Mouse (Mus musculus): ENCODE data around the gene Dph6. TPM values are rescaled to one million over a fixed set of nuclear protein-coding genes. Genes with fewer than 3 reads are reported as not detected.

The Dph6 gene
- 27.7 and 28.2 TPM in 2 replicates for polyA plus RNA-seq (2015; fragmentation: Nextera tagmentation; extraction: Ambion mirVana)

- no peaks in the 10 kb centered on the region for H3K36me3 ChIP-seq
- peak; percentile 96 for ATAC-seq (ENCODE audit: low FRiP score, low read depth)
- H3K9me3 ChIP-seq = no peaks in the 10 kb centered on the region
- peak within 1 kb of the TSS; percentile 63 for H3K4me2 ChIP-seq (replicated peaks)
- H3K27me3 ChIP-seq = no peaks in the 10 kb centered on the region
- H3K27ac ChIP-seq = peak within 1 kb of the TSS; percentile 91
- H3K4me3 ChIP-seq = peak within 1 kb of the TSS; percentile 61
- H3K9ac ChIP-seq = peak within 1 kb of the TSS; percentile 81
- peaks cover 5% of the 10 kb centered on the region for H3K4me1 ChIP-seq
- under 1% methylated on average over 45 of the region's 45 CpGs for WGBS
These were observed at the start of gene Dph6 for GRCm38 (mm10) chr2:114654365-114655239. TSS of gene Dph6 (minus strand) at chr2:114654964.

GRCm38 (mm10) chr2:114700966-114701685 lies 46.4 kb upstream of the Dph6 start:
- no peaks in the 10 kb centered on the region for H3K36me3 ChIP-seq
- H3K4me3 ChIP-seq = no peak overlapping the region
- ATAC-seq (ENCODE audit: low FRiP score, low read depth) = no peak
- no peaks in the 10 kb centered on the region for H3K4me1 ChIP-seq
- no peaks in the 10 kb centered on the region for H3K27me3 ChIP-seq
- H3K27ac ChIP-seq = no peak overlapping the region
- no peak overlapping the region for H3K9ac ChIP-seq
- no peak overlapping the region for H3K4me2 ChIP-seq (replicated peaks)
- whole genome bisulfite sequencing = 73% methylated on average over 2 of the region's 2 CpGs
- H3K9me3 ChIP-seq = no peaks in the 10 kb centered on the region

GRCm38 (mm10) chr2:114691607-114692006 lies 36.8 kb upstream of the Dph6 start:
- Histone ChIP-seq H3K4me1 (no peaks in the 10 kb centered on the region), H3K4me2 (replicated peaks) (no peak overlapping the region), H3K9me3 (no peaks in the 10 kb centered on the region), H3K36me3 (no peaks in the 10 kb centered on the region), H3K4me3 (no peak overlapping the region), H3K27me3 (no peaks in the 10 kb centered on the region), H3K9ac (no peak overlapping the region), H3K27ac (no peak overlapping the region)
- no peak for ATAC-seq (ENCODE audit: low FRiP score, low read depth)
- 85% methylated on average over 2 of the region's 2 CpGs for WGBS

GRCm38 (mm10) chr2:114687483-114687882 lies 32.7 kb upstream of the Dph6 start:
- Histone ChIP-seq H3K9me3 (no peaks in the 10 kb centered on the region), H3K36me3 (no peaks in the 10 kb centered on the region), H3K4me2 (replicated peaks) (no peak overlapping the region), H3K9ac (no peak overlapping the region), H3K4me3 (no peak overlapping the region), H3K4me1 (no peaks in the 10 kb centered on the region), H3K27ac (no peak overlapping the region), H3K27me3 (no peaks in the 10 kb centered on the region)
- ATAC-seq (ENCODE audit: low FRiP score, low read depth) = no peak
- 72% methylated on average over 1 of the region's 1 CpGs for WGBS

GRCm38 (mm10) chr2:114687081-114687480 lies 32.3 kb upstream of the Dph6 start:
- Histone ChIP-seq H3K4me2 (replicated peaks) (no peak overlapping the region), H3K9me3 (no peaks in the 10 kb centered on the region), H3K36me3 (no peaks in the 10 kb centered on the region), H3K27me3 (no peaks in the 10 kb centered on the region), H3K27ac (no peak overlapping the region), H3K4me3 (no peak overlapping the region), H3K9ac (no peak overlapping the region), H3K4me1 (no peaks in the 10 kb centered on the region)
- ATAC-seq (ENCODE audit: low FRiP score, low read depth) = no peak
- 83% methylated on average over 4 of the region's 4 CpGs for WGBS

- Histone ChIP-seq H3K27me3 (no peaks in the 10 kb centered on the region), H3K4me2 (replicated peaks) (no peak overlapping the region), H3K4me1 (no peaks in the 10 kb centered on the region), H3K36me3 (no peaks in the 10 kb centered on the region), H3K4me3 (no peak overlapping the region), H3K9ac (no peak overlapping the region), H3K27ac (no peak overlapping the region), H3K9me3 (no peaks in the 10 kb centered on the region)
- WGBS = 86% methylated on average over 1 of the region's 1 CpGs
- ATAC-seq (ENCODE audit: low FRiP score, low read depth) = no peak
These were observed 19.1 kb upstream of the Dph6 start for GRCm38 (mm10) chr2:114673831-114674230.

GRCm38 (mm10) chr2:114670983-114671382 lies 16.2 kb upstream of the Dph6 start:
- 63% methylated on average over 3 of the region's 3 CpGs for WGBS
- H3K9me3 ChIP-seq = no peaks in the 10 kb centered on the region
- H3K27me3 ChIP-seq = no peaks in the 10 kb centered on the region
- no peak overlapping the region for H3K4me3 ChIP-seq
- no peaks in the 10 kb centered on the region for H3K4me1 ChIP-seq
- H3K27ac ChIP-seq = no peak overlapping the region
- H3K9ac ChIP-seq = no peak overlapping the region
- H3K4me2 ChIP-seq (replicated peaks) = no peak overlapping the region
- H3K36me3 ChIP-seq = no peaks in the 10 kb centered on the region
- ATAC-seq (ENCODE audit: low FRiP score, low read depth) = no peak

GRCm38 (mm10) chr2:114658954-114659353 lies 4.2 kb upstream of the Dph6 start:
- Histone ChIP-seq H3K4me1 (peaks cover 2% of the 10 kb centered on the region), H3K9me3 (no peaks in the 10 kb centered on the region), H3K4me2 (replicated peaks) (no peak overlapping the region), H3K36me3 (no peaks in the 10 kb centered on the region), H3K27ac (no peak overlapping the region), H3K4me3 (no peak overlapping the region), H3K9ac (no peak overlapping the region), H3K27me3 (no peaks in the 10 kb centered on the region)
- 86% methylated on average over 2 of the region's 2 CpGs for WGBS
- no peak for ATAC-seq (ENCODE audit: low FRiP score, low read depth)

- H3K4me3 ChIP-seq = no peak overlapping the region
- H3K27ac ChIP-seq = no peak overlapping the region
- H3K9ac ChIP-seq = no peak overlapping the region
- ATAC-seq (ENCODE audit: low FRiP score, low read depth) = no peak
- 76% methylated on average over 5 of the region's 5 CpGs for WGBS
- no peak overlapping the region for H3K4me2 ChIP-seq (replicated peaks)
- H3K4me1 ChIP-seq = no peaks in the 10 kb centered on the region
- H3K36me3 ChIP-seq = peaks cover 9% of the 10 kb centered on the region
- H3K9me3 ChIP-seq = no peaks in the 10 kb centered on the region
- H3K27me3 ChIP-seq = no peaks in the 10 kb centered on the region
These were observed 8.5 kb downstream of the Dph6 start for GRCm38 (mm10) chr2:114646240-114646639.

GRCm38 (mm10) chr2:114643832-114644231 lies 10.9 kb downstream of the Dph6 start:
- H3K27me3 ChIP-seq = no peaks in the 10 kb centered on the region
- peaks cover 10% of the 10 kb centered on the region for H3K36me3 ChIP-seq
- no peaks in the 10 kb centered on the region for H3K9me3 ChIP-seq
- no peak for ATAC-seq (ENCODE audit: low FRiP score, low read depth)
- H3K4me2 ChIP-seq (replicated peaks) = no peak overlapping the region
- H3K4me1 ChIP-seq = no peaks in the 10 kb centered on the region
- no peak overlapping the region for H3K9ac ChIP-seq
- 85% methylated on average over 2 of the region's 2 CpGs for WGBS
- no peak overlapping the region for H3K27ac ChIP-seq
- no peak overlapping the region for H3K4me3 ChIP-seq

- Histone ChIP-seq H3K9me3 (no peaks in the 10 kb centered on the region), H3K4me1 (0 out of 2 replicates have a peak, but pooled peaks cover 2% of the 10 kb centered on the region), H3K27ac (no peak overlapping the region), H3K27me3 (0 out of 2 replicates have a peak, but pooled peaks cover 2% of the 10 kb centered on the region), H3K9ac (no peak overlapping the region), H3K4me3 (no peak overlapping the region), H3K36me3 (no peaks in the 10 kb centered on the region), H3K4me2 (replicated peaks) (no peak overlapping the region)
- 39% methylated on average over 4 of the region's 4 CpGs for WGBS
- ATAC-seq (ENCODE audit: low FRiP score, low read depth) = no peak
These were observed 30.1 kb downstream of the Dph6 start for GRCm38 (mm10) chr2:114624683-114625082.

- no peaks in the 10 kb centered on the region for H3K9me3 ChIP-seq
- no peaks in the 10 kb centered on the region for H3K36me3 ChIP-seq
- no peak overlapping the region for H3K9ac ChIP-seq
- no peak overlapping the region for H3K4me2 ChIP-seq (replicated peaks)
- no peak overlapping the region for H3K4me3 ChIP-seq
- WGBS = 4% methylated on average over 2 of the region's 2 CpGs
- H3K27ac ChIP-seq = no peak overlapping the region
- H3K4me1 ChIP-seq = 0 out of 2 replicates have a peak, but pooled peaks cover 2% of the 10 kb centered on the region
- ATAC-seq (ENCODE audit: low FRiP score, low read depth) = no peak
- 0 out of 2 replicates have a peak, but pooled peaks cover 2% of the 10 kb centered on the region for H3K27me3 ChIP-seq
These were observed 32.2 kb downstream of the Dph6 start for GRCm38 (mm10) chr2:114622550-114622939.
